Mouse (Mus musculus) mouse trophoblast stem cell (cell line): ENCODE results near the gene Gm10912.
"Not testable (repeated sequence)": the region's sequence is repeated elsewhere in the genome, so short reads cannot be mapped to it uniquely, and the experiment has no call there.

ENCODE experiments used
- in situ Hi-C, 2 experiments: fragments of 300-500 bp; cut with MseI, MboI; formaldehyde crosslinking; loops; 2 replicates in 1 of 2; 3 replicates in 1 of 2; pipeline ENCODE4 v1.15.1; 2025

Gm10912 gene

DNA sequence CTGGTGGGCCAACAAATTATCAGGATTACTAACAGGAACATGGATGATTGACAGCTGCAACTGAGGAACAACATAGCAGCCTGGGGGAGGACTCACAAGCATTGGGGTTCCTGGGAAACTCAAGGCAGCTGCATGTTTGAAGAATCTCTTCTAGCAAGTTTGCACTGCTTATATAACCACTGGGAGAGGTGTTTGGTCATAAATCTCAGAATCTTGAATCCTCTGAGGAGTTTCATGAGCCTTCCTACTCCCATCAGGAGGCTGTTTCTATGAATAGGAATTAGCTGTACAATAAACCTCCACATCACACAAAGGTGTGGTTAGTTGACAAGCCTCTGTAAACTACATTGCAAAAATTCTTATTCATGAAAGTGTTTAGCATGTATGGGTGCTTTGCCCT is 3.0 kb upstream of the Gm10912 start:
- in situ Hi-C loops = no loop called here

- in situ Hi-C loops = no loop called here
These were observed 1.5 kb upstream of the Gm10912 start for GRCm38 (mm10) chr2:104064152-104064551.

- in situ Hi-C loops = not testable (repeated sequence)
These were observed 2.8 kb downstream of the Gm10912 start, which contains the start of gene Gm10799 for GRCm38 (mm10) chr2:104068450-104068849. Gm10799 (minus strand) TSS chr2:104068550.

- in situ Hi-C loops = no loop called here
These were observed 4.1 kb downstream of the Gm10912 start, which contains the start of gene Cd59b for GRCm38 (mm10) chr2:104069704-104070185. Cd59b (plus strand) TSS chr2:104069849.

- in situ Hi-C loops = not testable (repeated sequence)
These were observed 12.7 kb downstream of the Gm10912 start for GRCm38 (mm10) chr2:104078285-104078684.

- in situ Hi-C loops = not testable (repeated sequence)
These were observed 15.9 kb downstream of the Gm10912 start for GRCm38 (mm10) chr2:104081436-104082050.

- in situ Hi-C loops = no loop called here
These were observed 16.8 kb downstream of the Gm10912 start for GRCm38 (mm10) chr2:104082474-104082873.

DNA sequence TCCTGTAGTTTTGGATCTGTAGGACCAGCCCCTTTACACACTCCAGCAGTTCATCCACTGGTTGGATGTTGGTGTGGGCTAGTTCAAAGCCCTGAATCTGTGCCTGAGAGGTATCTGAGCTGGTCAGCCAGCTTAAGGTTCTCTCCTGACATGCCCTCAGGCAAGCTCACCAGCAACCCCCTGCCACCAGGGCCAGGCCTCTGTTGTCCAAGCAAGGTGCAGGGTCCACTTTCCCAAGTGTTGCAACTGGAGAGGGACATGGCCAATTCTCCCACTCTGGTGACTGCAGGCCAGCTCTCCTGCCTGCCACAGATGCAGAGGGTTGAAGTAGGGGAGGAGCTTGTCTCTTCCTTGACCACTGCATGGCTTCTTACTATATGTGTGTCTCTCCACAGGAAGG is 18.4 kb downstream of the Gm10912 start:
- in situ Hi-C loops = not testable (repeated sequence)

GRCm38 (mm10) chr2:104087562-104087961 is 21.9 kb downstream of the Gm10912 start:
- in situ Hi-C loops = not testable (repeated sequence)

GRCm38 (mm10) chr2:104093305-104093704 is 27.7 kb downstream of the Gm10912 start:
- in situ Hi-C loops = no loop called here

DNA sequence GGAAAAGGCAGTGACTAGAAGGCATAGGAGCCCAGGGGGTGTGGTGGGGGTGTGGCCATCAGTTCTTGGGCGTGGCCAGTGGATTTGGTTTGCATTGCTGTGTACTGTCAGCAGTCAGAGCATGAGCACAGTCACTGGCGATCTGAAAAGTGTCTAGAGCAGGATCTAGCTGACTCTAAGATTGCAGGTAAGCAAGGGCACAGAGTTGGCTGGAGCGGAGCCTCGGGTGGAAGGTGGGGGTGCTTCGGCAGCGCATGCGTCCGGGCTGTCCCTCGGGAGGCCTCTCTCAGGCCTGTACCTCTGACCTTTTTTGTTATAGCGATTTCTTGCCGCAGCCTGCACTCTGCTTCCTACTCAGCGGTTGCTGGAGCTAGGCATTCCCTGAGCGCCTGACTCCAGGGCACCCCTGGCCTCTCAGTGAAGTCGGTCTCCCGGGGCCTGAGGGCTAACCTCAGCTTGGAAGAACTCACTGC is 30.2 kb downstream of the Gm10912 start, which contains the start of gene Cd59a:
Gene Cd59a, plus strand, starts transcription at position 61 of the 473 bp plus-strand sequence.
- in situ Hi-C loops = no loop called here

GRCm38 (mm10) chr2:104096256-104096655 is 30.6 kb downstream of the Gm10912 start:
- in situ Hi-C loops = no loop called here

DNA sequence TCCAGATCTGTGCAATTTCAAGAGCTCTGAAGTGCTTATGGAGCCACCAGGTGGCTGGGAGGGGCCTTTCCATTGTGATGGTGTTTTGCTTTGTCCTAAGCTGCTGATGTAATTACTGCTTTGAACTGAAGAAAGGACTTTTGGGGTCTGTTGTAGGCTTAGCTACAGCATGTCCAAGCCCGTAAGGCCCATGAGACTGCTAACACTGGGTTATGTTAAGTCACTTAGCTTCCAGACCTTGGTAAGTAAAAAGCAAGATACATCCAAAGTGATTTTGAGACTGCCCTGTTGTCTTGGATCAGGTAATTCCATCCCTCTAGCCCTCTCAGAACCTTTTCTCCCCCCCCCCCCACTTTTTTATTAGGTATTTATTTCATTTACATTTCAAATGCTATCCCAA is 31.2 kb downstream of the Gm10912 start:
- in situ Hi-C loops = not testable (repeated sequence)

GRCm38 (mm10) chr2:104097396-104097795 is 31.8 kb downstream of the Gm10912 start:
- in situ Hi-C loops = not testable (repeated sequence)

GRCm38 (mm10) chr2:104098529-104099230 is 33.1 kb downstream of the Gm10912 start:
- in situ Hi-C loops = no loop called here

- in situ Hi-C loops = no loop called here
These were observed 33.6 kb downstream of the Gm10912 start for GRCm38 (mm10) chr2:104099231-104099585.

DNA sequence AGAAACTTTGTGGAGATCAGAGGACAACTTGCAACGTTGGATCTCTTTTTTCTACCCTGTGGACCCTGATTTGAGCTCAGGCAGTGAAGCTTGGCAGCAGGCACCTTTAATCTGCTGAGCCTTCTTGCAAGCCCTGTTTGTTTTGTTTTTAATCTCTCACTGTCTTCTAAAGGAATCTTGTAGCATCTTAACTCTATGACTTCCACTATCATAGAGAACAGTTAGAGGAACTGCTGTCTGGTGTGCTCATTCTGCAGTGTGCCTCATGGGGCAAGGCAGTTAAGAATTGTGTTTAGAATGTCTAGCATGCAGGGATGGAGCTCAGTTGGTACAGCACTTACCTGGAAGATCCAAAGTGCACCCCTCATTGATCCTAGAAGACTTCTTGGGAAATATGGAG is 34.3 kb downstream of the Gm10912 start:
- in situ Hi-C loops = no loop called here

DNA sequence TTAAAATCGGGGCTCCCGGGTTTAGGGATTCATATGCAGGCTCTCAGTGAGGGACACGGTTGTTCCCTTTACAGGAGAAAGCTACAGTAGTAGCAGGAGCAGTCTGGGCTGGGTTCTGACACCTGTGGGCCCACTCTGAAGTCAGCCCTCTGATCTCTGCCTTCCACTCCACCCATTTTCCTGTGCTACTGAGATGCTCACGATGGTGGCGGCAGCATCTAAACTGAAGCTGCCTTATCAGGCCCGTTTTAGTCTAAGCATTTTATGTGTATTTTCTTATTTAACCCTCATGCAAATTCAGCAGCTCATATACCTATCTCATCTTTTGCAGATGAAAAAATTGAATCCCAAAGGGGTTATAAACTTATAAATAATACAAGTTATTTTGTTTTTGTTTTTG is 39.2 kb downstream of the Gm10912 start:
- in situ Hi-C loops = no loop called here

- in situ Hi-C loops = not testable (repeated sequence)
These were observed 43.4 kb downstream of the Gm10912 start for GRCm38 (mm10) chr2:104109021-104109420.

DNA sequence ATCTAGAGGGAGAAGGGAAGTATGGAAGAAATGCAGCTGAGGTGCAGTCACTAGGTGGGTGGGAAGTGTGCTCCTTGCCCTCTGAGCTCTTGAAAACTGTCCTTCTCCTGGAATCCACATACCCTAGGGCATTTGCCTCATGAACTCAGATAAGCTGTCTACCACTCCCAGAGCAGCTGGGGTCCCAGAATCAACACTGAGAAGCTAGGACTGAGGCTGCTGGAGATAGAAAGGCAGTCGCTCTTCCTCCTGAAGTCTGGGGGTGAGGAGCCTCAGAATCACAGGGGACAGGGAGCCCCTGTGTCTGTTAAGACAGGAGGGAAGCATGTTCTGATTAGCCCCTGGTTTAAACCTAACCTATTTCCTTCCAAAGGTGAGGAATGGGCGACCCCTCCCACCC is 43.9 kb downstream of the Gm10912 start:
- in situ Hi-C loops = no loop called here

DNA sequence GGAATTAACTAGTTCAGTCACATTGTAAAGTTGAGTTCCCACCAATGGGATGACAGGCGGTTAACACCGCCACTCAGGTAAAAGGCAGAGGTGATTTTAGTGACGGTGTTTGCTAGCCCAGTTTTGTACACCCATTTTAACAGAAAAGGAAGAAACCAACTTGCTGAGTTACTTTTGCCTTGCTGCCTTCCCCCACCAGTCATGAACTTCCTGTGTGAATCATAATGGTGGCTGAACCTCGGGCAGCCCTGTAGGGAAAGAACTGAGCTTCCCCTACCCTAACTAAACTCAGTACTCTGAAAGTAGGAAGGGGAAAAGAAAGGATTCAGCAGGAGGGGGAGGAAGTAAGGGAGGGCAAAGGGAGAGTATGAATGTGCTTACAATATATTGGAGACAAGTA is 44.4 kb downstream of the Gm10912 start:
- in situ Hi-C loops = no loop called here

DNA sequence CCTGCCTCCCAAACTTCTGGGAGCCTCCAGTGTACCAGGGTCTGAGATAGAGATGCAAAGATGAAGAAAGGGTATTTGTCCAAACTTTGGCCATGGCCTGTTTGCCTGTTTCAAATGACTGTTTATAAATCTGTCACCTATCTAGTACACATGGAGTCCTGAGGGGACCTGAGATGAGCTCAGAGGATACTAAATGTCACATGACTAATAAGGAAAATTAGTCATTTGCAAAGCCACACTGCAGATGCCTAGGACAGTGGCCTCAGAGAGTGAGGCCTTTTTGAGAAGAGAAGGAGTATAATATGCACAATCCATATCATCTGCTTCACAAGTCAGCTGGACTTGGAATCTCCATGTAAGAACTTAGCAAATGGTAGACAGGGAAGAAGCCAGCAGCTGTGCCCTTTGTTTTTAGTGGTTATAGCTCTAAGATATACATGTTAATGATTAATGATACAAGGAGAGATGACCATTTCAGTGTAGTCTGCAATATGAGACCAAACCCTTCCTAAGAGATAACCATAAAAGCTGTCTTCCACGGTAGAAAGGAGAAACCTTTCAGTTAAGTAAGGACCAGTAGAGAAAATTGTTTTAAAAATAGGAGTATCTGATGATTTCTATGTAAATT is 45.7 kb downstream of the Gm10912 start:
- in situ Hi-C loops = not testable (repeated sequence)
